Mouse (Mus musculus) liver, adult (tissue): ENCODE results near the gene Slc6a5.

Experiments
- GATA4 ChIP-seq: IDR thresholded peaks from 2 replicates; pipeline ENCODE4 v1.6.1; 2014; ENCODE audit warnings: mild to moderate bottlenecking, low read length; ENCODE audit not compliant: insufficient replicate concordance

Gene Slc6a5

GRCm38 (mm10) chr7:49909850-49910249 is at the start of gene Slc6a5:
TSS of gene Slc6a5 (plus strand) at chr7:49910146.
- no peak for TF ChIP-seq GATA4

- no peak for TF ChIP-seq GATA4
Observed at GRCm38 (mm10) chr7:49861196-49861595, 48.8 kb upstream of the Slc6a5 start.

- no peak for TF ChIP-seq GATA4
Observed at GRCm38 (mm10) chr7:49863753-49864152, 46.2 kb upstream of the Slc6a5 start.

- TF ChIP-seq GATA4 = no peak
Observed at GRCm38 (mm10) chr7:49869656-49870055, 40.3 kb upstream of the Slc6a5 start.

GRCm38 (mm10) chr7:49870276-49870675 is 39.7 kb upstream of the Slc6a5 start:
- no peak for TF ChIP-seq GATA4

GRCm38 (mm10) chr7:49877307-49877706 is 32.6 kb upstream of the Slc6a5 start:
- TF ChIP-seq GATA4 = no peak

- no peak for TF ChIP-seq GATA4
Observed at GRCm38 (mm10) chr7:49879051-49879450, 30.9 kb upstream of the Slc6a5 start.

GRCm38 (mm10) chr7:49879998-49880707 is 29.8 kb upstream of the Slc6a5 start:
- TF ChIP-seq GATA4 = no peak

GRCm38 (mm10) chr7:49882288-49882687 is 27.7 kb upstream of the Slc6a5 start:
- no peak for TF ChIP-seq GATA4

GRCm38 (mm10) chr7:49882694-49883389 is 27.1 kb upstream of the Slc6a5 start:
- no peak for TF ChIP-seq GATA4

- TF ChIP-seq GATA4 = no peak
Observed at GRCm38 (mm10) chr7:49887776-49888390, 22.1 kb upstream of the Slc6a5 start.

GRCm38 (mm10) chr7:49894786-49895185 is 15.2 kb upstream of the Slc6a5 start:
- no peak for TF ChIP-seq GATA4

GRCm38 (mm10) chr7:49895296-49895695 is 14.7 kb upstream of the Slc6a5 start:
- TF ChIP-seq GATA4 = no peak

GRCm38 (mm10) chr7:49902003-49902552 is 7.9 kb upstream of the Slc6a5 start:
- TF ChIP-seq GATA4 = no peak

- TF ChIP-seq GATA4 = no peak
Observed at GRCm38 (mm10) chr7:49907191-49908171, 2.5 kb upstream of the Slc6a5 start.
